Mouse (Mus musculus) spleen, adult 12 weeks (tissue): ENCODE data around the gene Slc31a1.

ENCODE experiments used
- DNase-seq: peaks from one replicate; pipeline ENCODE4 v3.0.0; 2022; ENCODE audit warnings: low spot score

Gene Slc31a1

DNA sequence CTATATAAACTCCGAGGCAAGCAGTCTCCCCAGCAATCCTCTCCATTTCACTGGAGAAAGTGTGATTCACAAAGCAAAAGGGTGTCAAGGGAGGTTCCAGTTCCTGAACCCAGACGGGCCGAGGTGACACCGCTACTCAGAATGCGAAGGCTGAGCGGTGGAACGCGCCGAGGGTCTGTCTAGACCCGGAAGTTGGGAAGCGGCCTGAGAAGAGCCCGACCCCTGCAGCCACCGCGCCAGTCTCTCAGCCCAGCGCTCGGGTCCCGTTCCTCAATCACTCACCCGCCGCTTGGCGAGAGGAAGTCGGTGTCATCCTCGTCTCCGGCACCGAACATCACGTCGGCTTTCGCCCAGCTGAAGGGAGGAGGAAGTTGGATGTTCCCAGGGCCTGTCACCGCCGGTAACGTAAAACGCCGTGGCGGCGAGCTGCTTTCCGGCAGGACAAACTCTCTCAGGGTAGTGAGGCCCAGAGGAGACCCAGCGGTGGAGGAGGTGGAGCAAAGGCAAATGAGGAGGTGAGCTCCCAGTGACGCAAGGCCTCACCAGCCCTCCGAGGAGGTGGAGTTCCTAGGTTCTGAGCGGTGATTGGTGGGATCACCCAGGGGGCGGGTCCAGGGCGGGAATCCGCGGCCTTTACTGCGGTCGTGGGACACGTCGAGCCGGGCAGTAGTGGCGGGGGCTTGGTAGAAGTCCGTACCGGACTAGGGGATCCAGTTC lies at the start of gene Slc31a1, which contains the start of gene Fkbp15:
Gene Slc31a1, plus strand, starts transcription at position 640 of the 717 bp plus-strand sequence.
Gene Fkbp15, minus strand, starts transcription at position 461 of the 717 bp plus-strand sequence.
- peak; percentile 91 for DNase-seq

DNA sequence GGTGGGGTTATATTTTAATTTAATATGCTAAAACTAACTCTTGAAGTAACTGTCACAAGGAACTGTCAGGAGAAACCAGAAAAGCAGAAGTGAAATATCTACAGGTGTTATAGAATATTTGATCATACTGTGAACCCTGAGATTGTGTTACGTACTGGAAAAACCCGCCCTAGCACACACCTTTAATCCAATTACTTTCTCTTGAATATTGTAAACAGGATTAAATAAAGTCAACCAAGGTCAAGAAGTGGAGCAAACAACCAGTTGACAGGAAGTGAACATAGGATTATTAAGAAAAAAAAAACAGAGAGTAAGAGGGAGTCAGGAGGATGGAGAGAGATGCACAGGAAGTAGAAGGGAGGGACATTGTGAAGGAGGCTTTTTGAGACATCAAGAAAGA lies 47.7 kb upstream of the Slc31a1 start:
- DNase-seq, result no peak

DNA sequence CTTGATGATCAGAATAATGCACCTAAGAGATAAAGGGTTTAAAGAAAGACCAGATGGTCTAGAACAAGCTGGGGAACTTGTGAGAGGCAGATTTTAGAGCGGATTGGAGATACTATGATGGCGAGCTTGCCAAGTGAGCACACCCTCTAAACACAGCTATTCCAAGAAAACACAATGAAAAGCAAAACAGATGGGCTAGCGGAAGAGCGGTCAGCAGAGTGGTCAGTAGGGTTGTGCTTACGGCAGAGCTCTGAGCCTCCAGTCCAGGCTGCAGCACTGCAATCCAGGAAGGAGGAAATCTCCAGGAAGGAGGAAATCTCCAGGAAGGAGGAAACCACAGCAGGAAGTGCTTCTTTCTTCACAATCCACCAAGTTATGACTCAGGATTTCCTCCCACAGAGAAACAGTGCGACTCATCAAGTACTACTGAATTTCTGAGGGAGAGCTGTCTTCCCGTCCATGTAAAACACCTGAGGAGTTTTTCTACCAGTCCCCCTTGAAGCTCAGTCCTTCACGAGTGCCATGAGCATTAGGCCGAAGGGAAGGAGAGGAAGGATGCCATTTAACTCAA lies 46.8 kb upstream of the Slc31a1 start:
- DNase-seq, result no peak

- DNase-seq, result no peak
Observed at GRCm38 (mm10) chr4:62314516-62314915, 46.0 kb upstream of the Slc31a1 start.

- DNase-seq, result no peak
Observed at GRCm38 (mm10) chr4:62316456-62316855, 44.1 kb upstream of the Slc31a1 start.

GRCm38 (mm10) chr4:62318294-62318693 lies 42.2 kb upstream of the Slc31a1 start:
- DNase-seq, result no peak

GRCm38 (mm10) chr4:62322684-62323083 lies 37.8 kb upstream of the Slc31a1 start:
- peak; percentile 5 for DNase-seq

GRCm38 (mm10) chr4:62326111-62326510 lies 34.4 kb upstream of the Slc31a1 start:
- DNase-seq, result no peak

DNA sequence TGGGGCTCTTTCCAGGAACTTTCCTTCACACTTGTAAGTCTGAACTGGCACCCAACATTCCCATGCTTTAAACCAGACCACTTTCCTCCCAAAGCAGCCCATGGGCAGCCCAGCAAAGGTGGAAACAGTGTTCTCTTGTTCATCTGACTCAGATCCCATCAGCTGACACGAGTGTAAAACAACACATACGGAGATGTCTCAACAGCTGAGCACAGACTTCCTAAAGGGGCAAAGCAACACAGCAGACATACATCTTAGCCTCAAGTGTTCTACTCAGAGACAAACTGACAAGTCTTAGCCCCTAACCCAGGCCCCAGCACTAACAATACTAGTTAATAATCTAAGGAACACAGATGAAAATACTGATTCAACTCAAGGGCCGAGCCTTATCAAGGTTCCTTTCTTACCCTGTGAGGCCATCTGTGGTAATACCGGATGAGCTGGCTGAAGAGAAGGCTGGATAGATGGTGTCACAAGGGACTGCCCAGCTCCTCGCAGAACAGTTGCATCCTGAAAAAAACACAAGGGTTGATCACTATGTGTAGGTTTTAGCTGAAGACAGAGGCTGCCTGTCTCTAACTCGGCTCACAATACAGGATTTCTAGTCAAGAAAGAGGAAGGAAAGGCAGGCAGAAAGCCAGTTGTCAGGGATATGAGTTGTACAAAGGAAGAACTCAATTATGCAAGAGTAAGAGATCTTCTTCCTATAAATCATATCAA lies 31.4 kb upstream of the Slc31a1 start:
- no peak for DNase-seq

- DNase-seq, result no peak
Observed at GRCm38 (mm10) chr4:62331977-62332376, 28.6 kb upstream of the Slc31a1 start.

- no peak for DNase-seq
Observed at GRCm38 (mm10) chr4:62338536-62338935, 22.0 kb upstream of the Slc31a1 start.

DNA sequence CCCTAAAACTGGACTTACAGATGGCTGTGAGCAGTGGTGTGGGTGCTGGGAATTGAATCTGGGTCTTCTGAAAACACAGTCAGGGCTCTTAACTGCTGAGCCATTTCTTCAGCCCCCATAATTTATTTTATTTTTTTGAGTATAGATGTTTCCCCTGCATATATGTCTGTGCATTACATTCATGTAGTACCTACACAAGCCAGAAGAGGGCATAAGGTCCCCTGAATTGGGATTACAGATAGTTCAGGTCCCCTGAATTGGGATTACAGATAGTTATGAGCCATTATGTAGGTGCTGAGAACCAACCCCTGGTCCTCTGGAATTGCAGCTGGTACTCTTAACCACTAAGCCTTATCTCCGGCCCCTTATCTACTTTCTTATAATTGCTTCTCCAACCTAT lies 16.5 kb upstream of the Slc31a1 start:
- DNase-seq, result no peak

DNA sequence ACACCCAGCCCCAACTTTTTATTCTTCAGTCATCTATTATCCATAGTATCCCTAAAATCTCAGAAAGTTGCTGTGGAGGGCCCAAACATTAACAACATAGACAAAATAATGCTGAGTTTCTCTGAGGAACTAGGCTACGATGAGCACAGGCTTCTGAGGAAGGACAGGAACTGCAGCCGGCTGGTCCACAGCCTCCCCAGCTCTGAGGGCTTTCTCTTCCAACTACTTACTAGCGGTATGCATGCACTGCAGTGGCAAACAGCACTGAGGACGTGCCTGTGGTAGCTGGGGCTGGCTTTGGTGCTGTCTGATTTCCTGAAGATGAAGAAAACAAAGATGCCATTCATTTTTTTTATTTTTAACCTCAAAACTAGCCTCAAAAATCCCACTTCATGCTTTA lies 14.7 kb upstream of the Slc31a1 start:
- DNase-seq, result no peak

- DNase-seq, result no peak
Observed at GRCm38 (mm10) chr4:62347605-62348328, 12.8 kb upstream of the Slc31a1 start.

- no peak for DNase-seq
Observed at GRCm38 (mm10) chr4:62348329-62348705, 12.2 kb upstream of the Slc31a1 start.

DNA sequence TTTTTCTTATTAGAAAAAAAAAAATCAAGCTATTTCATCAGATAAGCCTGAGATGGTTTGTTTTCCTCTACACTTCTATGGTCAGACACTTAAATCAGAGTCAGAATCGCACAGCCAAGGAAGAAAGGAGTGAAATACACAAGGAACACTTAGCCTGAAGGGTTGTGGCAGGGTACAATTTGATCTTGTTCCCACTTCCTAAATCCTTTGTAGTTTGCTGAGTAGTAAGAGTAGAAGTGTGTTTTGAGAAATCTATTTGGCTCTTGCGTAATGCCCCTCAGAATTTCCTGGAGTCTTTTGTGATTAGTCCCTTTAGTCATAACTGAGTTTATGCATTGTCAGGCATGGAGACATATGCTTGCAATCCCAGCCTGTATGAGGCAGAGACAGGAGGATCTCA lies 11.2 kb upstream of the Slc31a1 start:
- no peak for DNase-seq

- DNase-seq, result no peak
Observed at GRCm38 (mm10) chr4:62357631-62358148, 2.8 kb upstream of the Slc31a1 start.

GRCm38 (mm10) chr4:62359256-62359775 lies 1.2 kb upstream of the Slc31a1 start:
- DNase-seq, result no peak

DNA sequence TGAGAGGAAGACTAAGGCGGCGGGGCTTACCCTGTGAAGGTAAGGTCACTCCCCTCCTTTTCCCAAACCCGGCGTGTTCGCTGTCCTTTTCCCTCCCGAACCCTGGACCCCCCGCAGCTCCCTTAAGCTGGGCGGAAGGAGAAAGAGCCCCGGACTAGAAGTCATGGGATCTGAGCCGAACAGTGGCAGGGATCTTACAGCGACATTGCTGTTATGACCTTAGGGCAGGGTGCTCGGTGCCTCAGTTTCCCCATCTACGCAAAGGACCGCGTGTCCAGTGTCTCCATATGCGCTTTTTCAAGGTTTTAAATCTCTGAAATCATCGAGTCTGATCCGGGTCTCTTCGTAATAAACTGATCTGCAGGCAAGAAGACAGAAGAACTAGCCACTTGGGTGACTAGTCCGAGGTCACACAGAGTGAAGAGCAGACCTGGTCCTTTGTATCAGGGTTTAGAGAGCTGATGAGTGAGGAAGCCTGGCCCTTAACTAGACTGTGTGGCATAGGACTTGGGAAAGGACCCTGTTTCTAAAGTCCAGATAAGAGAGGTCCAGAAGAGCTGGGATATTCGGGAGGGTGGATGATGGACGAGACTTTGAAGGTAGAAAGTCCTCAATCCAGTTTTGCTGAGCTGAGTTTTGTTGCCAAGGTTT lies 403 bp downstream of the Slc31a1 start:
- peak; percentile 26 for DNase-seq

GRCm38 (mm10) chr4:62361571-62361970 lies 1.0 kb downstream of the Slc31a1 start:
- no peak for DNase-seq

DNA sequence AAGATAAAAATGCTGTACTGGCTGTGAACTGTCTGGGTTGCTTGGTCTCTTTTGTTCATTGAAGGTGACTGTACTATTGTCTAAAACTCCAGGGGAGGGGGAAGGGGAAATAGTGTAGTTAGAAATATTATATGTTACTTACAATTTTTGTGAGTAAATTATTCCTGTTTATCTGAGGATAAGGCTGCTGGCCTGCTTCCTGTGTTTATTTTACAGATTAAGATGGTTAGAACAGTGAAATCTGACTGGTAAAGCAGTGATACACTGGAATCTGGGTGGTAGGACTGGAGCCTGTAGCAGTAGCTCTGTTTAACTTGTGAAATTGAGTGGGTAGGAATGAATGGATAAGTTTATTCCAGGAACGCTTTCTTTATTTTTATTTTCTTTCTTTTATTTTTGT lies 1.5 kb downstream of the Slc31a1 start:
- DNase-seq, result no peak

DNA sequence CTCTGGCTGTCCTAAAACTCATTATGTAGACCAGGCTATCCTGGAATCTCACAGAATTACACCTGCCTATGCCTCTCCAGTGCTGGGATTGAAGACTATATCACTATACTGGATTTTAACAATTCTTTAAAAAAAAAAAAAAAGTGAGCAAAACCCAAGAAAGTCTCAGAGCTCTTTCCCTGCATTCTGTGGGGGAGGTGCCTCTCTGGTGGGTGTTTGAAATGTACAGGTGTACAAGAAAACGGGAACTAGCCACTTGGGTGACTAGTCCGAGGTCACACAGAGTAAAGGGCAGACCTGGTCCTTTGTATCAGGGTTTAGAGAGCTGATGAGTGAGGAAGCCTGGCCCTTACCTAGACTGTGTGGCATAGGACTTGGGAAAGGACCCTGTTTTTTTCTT lies 1.9 kb downstream of the Slc31a1 start:
- no peak for DNase-seq
